Mouse (Mus musculus) heart, postnatal 0 days (tissue): ENCODE data around the gene Frmd4b.

ENCODE experiments used
- CTCF ChIP-seq: IDR thresholded peaks from 2 replicates; pipeline ENCODE4 v1.5.1; 2016; ENCODE audit warnings: antibody characterized with exemption, control low read depth, low read depth
- EP300 ChIP-seq: IDR thresholded peaks from 2 replicates; pipeline ENCODE4 v1.6.1; 2016; ENCODE audit warnings: antibody characterized with exemption, low read depth

GRCm38 (mm10) chr6:97283676-97284075, 333.7 kb downstream of the Frmd4b start:
- TF ChIP-seq CTCF = no peak
- TF ChIP-seq EP300 = no peak
